Mouse (Mus musculus): ENCODE data around the gene Dnm3. TPM values are rescaled to one million over a fixed set of nuclear protein-coding genes. Genes with fewer than 3 reads are reported as not detected.

The Dnm3 gene
- polyA plus RNA-seq, 2 experiments = 14.7 to 21.9 TPM

DNA sequence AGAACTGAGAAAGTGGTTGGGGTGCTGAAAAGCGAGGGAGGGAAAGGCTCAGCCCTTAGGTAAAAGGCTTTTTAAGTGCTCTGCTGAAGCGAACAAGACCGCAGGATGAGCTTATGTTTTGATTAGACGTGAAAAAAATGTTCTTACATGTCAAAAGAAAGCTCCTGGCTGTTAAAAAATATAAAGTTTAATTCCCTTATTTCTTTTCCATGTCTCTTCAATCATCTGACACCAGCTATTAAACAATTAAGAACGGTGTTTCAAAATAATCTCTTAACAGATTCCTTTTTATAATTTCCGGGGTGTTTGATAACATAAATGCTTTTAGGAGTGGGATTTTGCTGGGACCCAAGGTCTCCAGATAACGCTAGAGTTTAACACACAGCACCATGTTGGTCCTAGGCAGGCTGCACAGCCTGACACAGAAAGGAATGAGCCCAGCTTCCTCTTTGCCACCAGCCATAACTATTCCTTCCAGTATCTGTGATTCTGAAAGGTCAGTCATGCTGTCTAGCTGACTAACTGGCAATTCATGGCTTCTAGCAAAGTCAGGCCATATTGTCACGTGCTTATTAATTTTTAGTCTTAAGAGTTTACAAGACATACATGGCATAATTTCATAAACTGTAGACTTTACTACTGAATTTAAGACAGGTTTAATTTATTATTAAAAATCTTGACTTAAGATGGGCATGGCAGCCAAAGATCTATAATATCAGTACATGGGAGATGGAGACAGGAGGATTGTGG is 383.1 kb downstream of the Dnm3 start:
- no peak for ATAC-seq (ENCODE audit: low FRiP score, low read depth)

DNA sequence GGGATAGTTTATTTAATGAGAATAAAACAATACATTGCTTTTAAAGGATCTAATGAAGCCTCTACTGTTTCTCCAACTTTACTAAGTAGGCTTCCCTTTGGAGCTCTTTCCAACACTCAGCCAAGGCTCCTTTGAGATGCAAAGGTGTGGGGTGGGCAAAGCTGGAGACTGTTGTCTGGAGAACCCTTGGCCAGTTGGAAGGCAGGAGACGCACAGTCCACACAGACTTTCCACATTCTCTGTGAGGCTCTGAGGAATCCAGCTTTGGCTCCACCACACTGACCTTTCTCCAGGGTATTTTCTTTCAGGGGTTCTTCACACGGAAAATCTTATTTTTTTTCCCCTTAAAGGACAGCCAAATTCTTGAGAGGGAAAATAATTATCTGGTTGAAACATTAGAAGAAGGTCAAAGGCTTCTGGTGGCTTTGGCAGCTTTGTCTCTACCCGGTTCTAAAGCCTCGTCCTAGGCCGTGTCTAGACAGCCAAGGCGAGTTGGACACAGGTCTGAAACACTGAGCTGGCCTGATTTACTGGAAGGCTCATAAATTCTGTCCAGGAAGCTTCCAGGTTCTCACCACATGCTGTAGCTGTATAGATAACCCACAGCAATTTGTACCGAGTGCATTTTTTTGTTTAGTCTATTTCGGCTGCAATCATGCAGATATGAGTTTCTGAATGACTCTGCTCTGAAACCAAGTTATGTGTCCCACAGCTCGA is 383.9 kb downstream of the Dnm3 start:
- Histone ChIP-seq H3K4me3 (replicated peaks; ENCODE audit: low read length) (no peak overlapping the region), H3K27ac (replicated peaks; ENCODE audit: low read depth, low read length) (peak overlapping the region; percentile 84), H3K9me3 (ENCODE audit: control insufficient read depth, low read length) (peaks cover 4% of the 10 kb centered on the region; the same call in 1 of the 2 replicates), H3K36me3 (ENCODE audit: control insufficient read depth, insufficient read depth, low read length) (no peaks in the 10 kb centered on the region; the same call in 1 of the 2 replicates), H3K9ac (ENCODE audit: low read depth, low read length, severe bottlenecking) (no peak overlapping the region), H3K27me3 (ENCODE audit: control insufficient read depth, insufficient read depth, low read length) (no peaks in the 10 kb centered on the region), H3K4me1 (ENCODE audit: control insufficient read depth, insufficient read depth, low read length) (peaks cover 14% of the 10 kb centered on the region), H3K4me2 (replicated peaks; ENCODE audit: low read depth, low read length, severe bottlenecking) (no peak overlapping the region)
- no peak for TF ChIP-seq POLR2A (IDR thresholded peaks at IDR 0.05; ENCODE audit: borderline replicate concordance, extremely low read depth, insufficient read depth, insufficient read length)
- 29% methylated on average over 9 of the region's 9 CpGs for WGBS
- peak; percentile 71 for ATAC-seq (ENCODE audit: low FRiP score, low read depth)
- peak; percentile 56 for DNase-seq (ENCODE audit: low spot score)

More for the DNA sequence above, 383.1 kb downstream of the Dnm3 start:
- no peak for DNase-seq (ENCODE audit: low spot score)
- H3K36me3 ChIP-seq (ENCODE audit: control insufficient read depth, insufficient read depth, low read length) = no peaks in the 10 kb centered on the region; the same call in 1 of the 2 replicates
- H3K4me2 ChIP-seq (replicated peaks; ENCODE audit: low read depth, low read length, severe bottlenecking) = no peak overlapping the region
- H3K9me3 ChIP-seq (ENCODE audit: control insufficient read depth, low read length) = peaks cover 4% of the 10 kb centered on the region; the same call in 1 of the 2 replicates
- no peaks in the 10 kb centered on the region for H3K27me3 ChIP-seq (ENCODE audit: control insufficient read depth, insufficient read depth, low read length)
- H3K4me3 ChIP-seq (replicated peaks; ENCODE audit: low read length) = no peak overlapping the region
- peak overlapping the region; percentile 84 for H3K27ac ChIP-seq (replicated peaks; ENCODE audit: low read depth, low read length)
- TF ChIP-seq POLR2A (IDR thresholded peaks at IDR 0.05; ENCODE audit: borderline replicate concordance, extremely low read depth, insufficient read depth, insufficient read length) = no peak
- 59% methylated on average over 8 of the region's 8 CpGs for WGBS
- peaks cover 14% of the 10 kb centered on the region for H3K4me1 ChIP-seq (ENCODE audit: control insufficient read depth, insufficient read depth, low read length)
- H3K9ac ChIP-seq (ENCODE audit: low read depth, low read length, severe bottlenecking) = no peak overlapping the region

DNA sequence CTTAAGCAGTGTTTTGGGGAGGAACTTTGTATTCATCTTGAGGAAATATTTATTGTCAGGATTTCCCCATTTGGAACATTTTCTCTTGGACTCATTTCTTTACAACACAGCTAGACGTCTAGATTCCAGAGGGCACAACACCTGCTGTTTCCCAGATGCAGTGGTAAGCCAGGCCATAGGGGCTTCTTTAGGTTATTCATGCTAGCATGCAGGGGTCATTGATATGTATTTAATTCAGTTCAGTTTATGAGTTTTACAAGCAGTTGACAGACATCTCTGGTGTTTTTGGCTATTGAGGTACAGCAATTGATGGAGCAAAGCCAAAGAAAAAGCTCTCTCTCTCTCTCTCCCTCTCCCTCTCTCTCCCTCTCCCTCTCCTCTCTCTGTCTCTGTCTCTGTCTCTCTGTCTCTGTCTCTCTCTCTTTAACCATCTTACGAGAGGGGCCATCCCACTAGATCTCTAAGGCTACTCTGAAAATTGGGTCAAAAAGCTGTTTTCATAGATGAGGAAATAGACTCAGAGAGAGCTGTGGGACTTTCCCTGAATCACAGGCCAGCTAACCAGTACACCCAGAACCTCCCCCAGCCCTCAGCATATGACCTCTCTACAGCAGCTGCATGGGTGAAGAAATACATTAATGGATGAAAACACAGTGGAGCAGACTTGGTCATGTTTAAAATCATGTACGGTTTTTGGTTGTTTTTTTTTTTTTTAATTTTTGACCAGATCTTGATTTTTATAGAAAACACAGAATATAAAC is 384.8 kb downstream of the Dnm3 start:
- H3K4me1 ChIP-seq (ENCODE audit: control insufficient read depth, insufficient read depth, low read length) = peaks cover 14% of the 10 kb centered on the region
- H3K27ac ChIP-seq (replicated peaks; ENCODE audit: low read depth, low read length) = peak overlapping the region; percentile 84
- H3K36me3 ChIP-seq (ENCODE audit: control insufficient read depth, insufficient read depth, low read length) = no peaks in the 10 kb centered on the region; the same call in 1 of the 2 replicates
- WGBS = 44% methylated on average over 3 of the region's 3 CpGs
- H3K9ac ChIP-seq (ENCODE audit: low read depth, low read length, severe bottlenecking) = no peak overlapping the region
- H3K9me3 ChIP-seq (ENCODE audit: control insufficient read depth, low read length) = peaks cover 4% of the 10 kb centered on the region; the same call in 1 of the 2 replicates
- H3K4me2 ChIP-seq (replicated peaks; ENCODE audit: low read depth, low read length, severe bottlenecking) = no peak overlapping the region
- TF ChIP-seq POLR2A (IDR thresholded peaks at IDR 0.05; ENCODE audit: borderline replicate concordance, extremely low read depth, insufficient read depth, insufficient read length) = no peak
- DNase-seq (ENCODE audit: low spot score) (peak; percentile 47), ATAC-seq (ENCODE audit: low FRiP score, low read depth) (peak; percentile 76)
- H3K4me3 ChIP-seq (replicated peaks; ENCODE audit: low read length) = no peak overlapping the region
- no peaks in the 10 kb centered on the region for H3K27me3 ChIP-seq (ENCODE audit: control insufficient read depth, insufficient read depth, low read length)

DNA sequence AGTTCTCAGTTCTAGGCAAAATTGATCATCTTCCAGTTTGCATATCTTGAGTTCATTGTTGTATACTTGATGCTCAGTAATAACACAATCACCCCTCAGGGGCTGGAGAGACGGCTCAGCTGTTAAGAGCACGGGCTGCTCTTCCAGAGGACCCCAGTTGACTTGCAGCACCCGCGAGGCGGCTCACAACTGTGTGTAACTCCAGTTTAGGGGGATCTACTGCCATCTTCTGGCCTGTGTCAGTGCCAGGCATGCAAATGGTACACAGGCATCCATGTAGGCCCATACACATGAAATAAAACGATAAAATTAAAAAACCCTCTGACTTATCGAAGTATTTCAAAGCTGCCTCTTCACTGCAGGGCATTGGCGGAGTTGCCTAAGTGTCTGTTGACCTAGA is 385.4 kb downstream of the Dnm3 start:
- peak overlapping the region; percentile 63 for H3K27ac ChIP-seq (replicated peaks; ENCODE audit: low read depth, low read length)
- no peaks in the 10 kb centered on the region; the same call in 1 of the 2 replicates for H3K36me3 ChIP-seq (ENCODE audit: control insufficient read depth, insufficient read depth, low read length)
- peaks cover 4% of the 10 kb centered on the region; the same call in 1 of the 2 replicates for H3K9me3 ChIP-seq (ENCODE audit: control insufficient read depth, low read length)
- no peak for DNase-seq (ENCODE audit: low spot score)
- no peak overlapping the region for H3K4me2 ChIP-seq (replicated peaks; ENCODE audit: low read depth, low read length, severe bottlenecking)
- ATAC-seq (ENCODE audit: low FRiP score, low read depth) = 0 out of 2 replicates have a peak, but pooled peaks have one; percentile 14
- H3K4me1 ChIP-seq (ENCODE audit: control insufficient read depth, insufficient read depth, low read length) = peaks cover 14% of the 10 kb centered on the region
- no peak for TF ChIP-seq POLR2A (IDR thresholded peaks at IDR 0.05; ENCODE audit: borderline replicate concordance, extremely low read depth, insufficient read depth, insufficient read length)
- WGBS = 87% methylated on average over 8 of the region's 8 CpGs
- H3K4me3 ChIP-seq (replicated peaks; ENCODE audit: low read length) = no peak overlapping the region
- no peaks in the 10 kb centered on the region for H3K27me3 ChIP-seq (ENCODE audit: control insufficient read depth, insufficient read depth, low read length)
- no peak overlapping the region for H3K9ac ChIP-seq (ENCODE audit: low read depth, low read length, severe bottlenecking)

Measured in limb, embryonic 14.5 days (tissue).